Mouse (Mus musculus) embryonic facial prominence, embryonic 11.5 days (tissue): ENCODE data around the gene Slc22a17. TPM values are rescaled to one million over a fixed set of nuclear protein-coding genes. Genes with fewer than 3 reads are reported as not detected.

Experiments used
- ATAC-seq: fragments of 200-750 bp; cut with Nextera tagmentation; replicated peaks from 2 replicates; pipeline ENCODE4 v1.8.0; 2017; ENCODE audit warnings: low read depth; ENCODE audit not compliant: insufficient number of reproducible peaks, low FRiP score, low TSS enrichment
- DNase-seq: peaks from one replicate; pipeline ENCODE4 v3.0.0-alpha.2; 2015; ENCODE audit warnings: low spot score
- H3K27ac ChIP-seq: fragments of 300-500 bp; sonication (generic); replicated peaks from 2 replicates; pipeline ENCODE4 v1.5.1; 2014; ENCODE audit warnings: mild to moderate bottlenecking, low read depth, low read length, control low read depth
- H3K27me3 ChIP-seq: fragments of 300-500 bp; sonication (generic); 2 replicates; pipeline ENCODE4 v1.6.1; 2014; ENCODE audit warnings: mild to moderate bottlenecking, low read length, moderate library complexity, mixed read lengths; ENCODE audit not compliant: control insufficient read depth, insufficient read depth
- H3K36me3 ChIP-seq: fragments of 300-500 bp; sonication (generic); replicated peaks from 2 replicates; pipeline ENCODE4 v1.6.1; 2014; ENCODE audit warnings: low read depth, mild to moderate bottlenecking, low read length, moderate library complexity, mixed read lengths; ENCODE audit not compliant: control insufficient read depth, insufficient read depth
- H3K4me1 ChIP-seq: fragments of 300-500 bp; sonication (generic); 2 replicates; pipeline ENCODE4 v1.6.1; 2014; ENCODE audit warnings: low read length, mixed read lengths; ENCODE audit not compliant: control insufficient read depth, insufficient read depth
- H3K4me2 ChIP-seq: fragments of 300-500 bp; sonication (generic); 2 replicates; pipeline ENCODE4 v1.6.1; 2014; ENCODE audit warnings: low read depth, mild to moderate bottlenecking, control low read depth, low read length, moderate library complexity
- H3K4me3 ChIP-seq: fragments of 300-500 bp; sonication (generic); 2 replicates; pipeline ENCODE4 v1.5.1; 2014; ENCODE audit warnings: low read depth, low read length, control low read depth
- H3K9ac ChIP-seq: fragments of 300-500 bp; sonication (generic); replicated peaks from 2 replicates; pipeline ENCODE4 v1.6.1; 2014; ENCODE audit warnings: mild to moderate bottlenecking, control low read depth, low read length
- H3K9me3 ChIP-seq: fragments of 300-500 bp; sonication (generic); replicated peaks from 2 replicates; pipeline ENCODE4 v1.6.1; 2016; ENCODE audit warnings: mild to moderate bottlenecking, low read length, inconsistent platforms, mixed read lengths; ENCODE audit not compliant: control insufficient read depth
- WGBS: fragments of 180-500 bp; shearing (Covaris S2); extraction: QIAGEN DNeasy Blood & Tissue Kit; methylation state at CpG from one replicate; pipeline ENCODE4 v1.1.7; 2014; 5-methylcytosine and 5-hydroxymethylcytosine counted together
- polyA plus RNA-seq: library from polyadenylated mRNA; unstranded; fragments of >200 nt; fragmentation: Nextera tagmentation; extraction: Ambion mirVana; gene quantifications from 2 replicates; pipeline ENCODE4 v1.2.1, GENCODE M21; 2014

Slc22a17 gene
- polyA plus RNA-seq, 1 experiment from 2014 or later = 38.2 TPM

GRCm38 (mm10) chr14:54944939-54945338 lies 32.0 kb upstream of the Slc22a17 start:
- Histone ChIP-seq H3K4me1 (no peaks in the 10 kb centered on the region), H3K27me3 (no peaks in the 10 kb centered on the region), H3K9ac (no peak overlapping the region), H3K27ac (no peak overlapping the region), H3K4me3 (no peak overlapping the region), H3K4me2 (no peak overlapping the region), H3K9me3 (no peaks in the 10 kb centered on the region), H3K36me3 (no peaks in the 10 kb centered on the region)
- WGBS = 73% methylated on average over 2 of the region's 2 CpGs
- DNase-seq (no peak), ATAC-seq (no peak)

GRCm38 (mm10) chr14:54943971-54944370 lies 31.0 kb upstream of the Slc22a17 start:
- 87% methylated on average over 7 of the region's 7 CpGs for WGBS
- Histone ChIP-seq H3K4me3 (no peak overlapping the region), H3K36me3 (no peaks in the 10 kb centered on the region), H3K4me1 (no peaks in the 10 kb centered on the region), H3K27me3 (no peaks in the 10 kb centered on the region), H3K4me2 (no peak overlapping the region), H3K9me3 (no peaks in the 10 kb centered on the region), H3K9ac (no peak overlapping the region), H3K27ac (no peak overlapping the region)
- ATAC-seq (no peak), DNase-seq (no peak)

- Histone ChIP-seq H3K36me3 (no peaks in the 10 kb centered on the region), H3K27me3 (no peaks in the 10 kb centered on the region), H3K9ac (no peak overlapping the region), H3K4me3 (no peak overlapping the region), H3K27ac (no peak overlapping the region), H3K9me3 (no peaks in the 10 kb centered on the region), H3K4me2 (no peak overlapping the region), H3K4me1 (no peaks in the 10 kb centered on the region)
- ATAC-seq = no peak
- 95% methylated on average over 8 of the region's 8 CpGs for WGBS
- no peak for DNase-seq
These were observed 29.5 kb upstream of the Slc22a17 start for GRCm38 (mm10) chr14:54942479-54942878.

GRCm38 (mm10) chr14:54941024-54941978 lies 28.4 kb upstream of the Slc22a17 start:
- Histone ChIP-seq H3K27ac (no peak overlapping the region), H3K4me1 (peaks cover 4% of the 10 kb centered on the region; the same call in 1 of the 2 replicates), H3K9ac (no peak overlapping the region), H3K4me2 (no peak overlapping the region), H3K36me3 (no peaks in the 10 kb centered on the region), H3K27me3 (no peaks in the 10 kb centered on the region), H3K4me3 (no peak overlapping the region), H3K9me3 (no peaks in the 10 kb centered on the region)
- ATAC-seq = no peak
- no peak for DNase-seq
- WGBS = 68% methylated on average over 13 of the region's 13 CpGs

GRCm38 (mm10) chr14:54940176-54940530 lies 27.2 kb upstream of the Slc22a17 start:
- no peak for ATAC-seq
- H3K27ac ChIP-seq = no peak overlapping the region
- H3K9me3 ChIP-seq = no peaks in the 10 kb centered on the region
- DNase-seq = no peak
- H3K27me3 ChIP-seq = no peaks in the 10 kb centered on the region
- 76% methylated on average over 3 of the region's 3 CpGs for WGBS
- H3K9ac ChIP-seq = no peak overlapping the region
- H3K4me3 ChIP-seq = no peak overlapping the region
- H3K4me2 ChIP-seq = no peak overlapping the region
- H3K4me1 ChIP-seq = peaks cover 7% of the 10 kb centered on the region; the same call in 1 of the 2 replicates
- no peaks in the 10 kb centered on the region for H3K36me3 ChIP-seq

GRCm38 (mm10) chr14:54939434-54940175 lies 26.7 kb upstream of the Slc22a17 start:
- peak; percentile 76 for DNase-seq
- H3K4me3 ChIP-seq = no peak overlapping the region
- 53% methylated on average over 12 of the region's 12 CpGs for WGBS
- H3K4me1 ChIP-seq = peaks cover 7% of the 10 kb centered on the region; the same call in 1 of the 2 replicates
- no peak for ATAC-seq
- no peak overlapping the region for H3K9ac ChIP-seq
- H3K27ac ChIP-seq = no peak overlapping the region
- H3K36me3 ChIP-seq = no peaks in the 10 kb centered on the region
- H3K27me3 ChIP-seq = no peaks in the 10 kb centered on the region
- no peak overlapping the region for H3K4me2 ChIP-seq
- no peaks in the 10 kb centered on the region for H3K9me3 ChIP-seq

GRCm38 (mm10) chr14:54938431-54939219 lies 25.7 kb upstream of the Slc22a17 start:
- Histone ChIP-seq H3K27ac (no peak overlapping the region), H3K4me1 (peaks cover 7% of the 10 kb centered on the region; the same call in 1 of the 2 replicates)
- WGBS = 79% methylated on average over 15 of the region's 15 CpGs

More at GRCm38 (mm10) chr14:54938431-54939219, 25.7 kb upstream of the Slc22a17 start:
- Histone ChIP-seq H3K4me3 (no peak overlapping the region), H3K27me3 (no peaks in the 10 kb centered on the region), H3K4me2 (no peak overlapping the region), H3K36me3 (no peaks in the 10 kb centered on the region), H3K9ac (no peak overlapping the region), H3K9me3 (no peaks in the 10 kb centered on the region)
- no peak for ATAC-seq
- DNase-seq = no peak
